Mouse (Mus musculus) T-helper 2 cell (primary cell): ENCODE results near the gene Nostrin.

ENCODE experiments used
- in situ Hi-C: fragments of 300-600 bp; cut with MboI, MseI; formaldehyde crosslinking; loops from one replicate; pipeline ENCODE4 v1.15.1; 2025; ENCODE audit warnings: high pct_unique_total_duplicates

Gene Nostrin

DNA sequence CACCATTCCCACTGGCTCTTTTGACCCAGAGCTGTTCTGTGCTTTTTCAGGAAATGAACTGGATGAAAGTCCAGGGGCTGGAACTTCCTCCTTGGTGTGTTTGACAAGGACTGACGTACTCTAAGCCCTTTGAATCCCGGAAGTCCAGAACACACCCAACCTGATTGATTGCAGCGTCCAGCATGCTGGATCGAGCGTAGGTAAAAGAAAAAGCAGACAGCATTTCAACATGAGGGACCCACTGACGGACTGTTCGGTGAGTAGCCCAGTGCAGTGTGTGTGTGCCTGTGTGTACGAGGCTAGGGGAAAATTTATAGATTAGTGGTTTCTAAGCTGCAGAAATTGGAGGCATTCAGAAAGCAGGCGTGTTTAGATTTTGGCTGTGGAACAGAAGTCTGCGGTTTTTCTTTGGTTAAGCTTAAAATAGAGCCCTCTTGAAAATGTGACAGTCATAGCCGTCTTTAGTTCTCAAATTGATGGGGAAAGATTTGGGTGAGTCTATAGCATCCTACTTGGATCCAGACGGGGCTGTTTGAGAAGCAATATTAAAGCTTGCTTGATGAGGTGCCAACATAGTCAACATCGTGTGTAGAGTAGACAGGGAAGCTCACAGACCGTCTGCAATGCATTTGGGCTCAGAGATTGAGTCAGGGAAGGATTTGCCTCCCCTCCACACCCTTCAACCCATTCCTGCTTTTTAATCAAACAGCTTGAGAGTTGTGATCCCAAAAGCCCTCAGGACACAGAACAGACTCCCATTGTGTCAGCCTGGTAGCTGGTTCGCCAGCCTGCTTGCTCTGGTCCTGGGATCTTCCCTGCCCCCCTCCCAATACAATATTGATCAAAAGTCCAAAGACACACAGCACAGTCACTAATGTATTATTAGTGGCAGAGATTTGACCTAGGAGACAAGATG lies at the start of gene Nostrin:
Gene Nostrin, plus strand, starts transcription at position 140 of the 916 bp plus-strand sequence.
- in situ Hi-C loops: loop anchor here (5.0 kb wide), 1 partner anchor 81 kb away; no protein-coding TSS in a partner anchor

DNA sequence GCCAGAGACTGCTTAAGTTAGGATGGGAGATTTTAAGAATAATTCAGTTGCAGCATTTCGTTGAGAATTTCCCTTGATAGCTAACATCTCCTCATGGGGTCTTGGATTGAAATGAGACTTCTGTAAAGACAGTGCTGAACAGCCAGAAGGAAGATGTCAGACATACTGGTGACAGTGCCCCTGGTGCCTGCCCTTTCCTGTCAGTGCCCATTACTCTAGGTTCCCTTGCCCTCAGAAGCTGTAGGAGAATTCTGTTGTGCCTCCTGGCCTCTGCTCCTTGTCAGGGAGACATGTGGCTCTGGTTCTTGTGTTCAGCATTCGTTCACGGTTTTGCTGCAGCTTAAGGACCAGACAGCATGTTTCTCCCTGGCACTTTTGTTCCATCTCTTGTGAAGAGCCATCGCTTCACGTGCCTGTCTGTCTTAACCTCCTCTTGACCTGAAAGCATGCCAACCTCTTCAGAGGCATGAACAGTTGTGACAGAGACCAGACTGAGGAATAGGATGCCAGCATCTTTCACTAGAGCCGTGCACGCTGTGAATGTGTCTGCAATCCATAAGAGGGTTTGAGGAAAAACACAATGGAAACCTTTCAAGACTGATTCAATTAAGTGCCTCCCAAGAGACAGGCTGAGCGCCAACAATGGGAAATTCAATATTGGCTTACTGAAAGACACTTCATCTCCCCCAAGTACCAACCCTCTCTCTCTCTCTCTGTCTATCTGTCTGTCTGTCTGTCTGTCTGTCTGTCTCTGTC lies 48.9 kb upstream of the Nostrin start:
- in situ Hi-C loops: no loop called here

DNA sequence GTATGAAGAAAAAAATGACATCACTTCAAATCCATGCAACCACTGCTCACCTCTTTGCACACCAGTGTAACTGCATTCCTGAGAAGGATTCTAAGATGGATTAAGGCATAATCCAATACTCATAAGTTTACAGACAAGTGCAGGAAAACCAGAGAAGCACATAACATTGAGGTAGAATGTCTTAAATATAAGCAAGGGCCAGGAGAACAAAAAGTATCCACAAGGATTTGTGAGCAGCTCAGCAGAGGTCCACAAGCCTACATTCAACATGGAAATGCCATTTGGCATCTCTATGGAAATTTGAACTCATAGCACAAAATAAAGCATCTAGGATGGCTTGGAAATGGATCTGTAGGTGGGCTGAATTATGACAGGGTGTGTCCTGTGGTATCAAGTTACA lies 39.8 kb upstream of the Nostrin start:
- in situ Hi-C loops: loop anchor here (5.0 kb wide), 1 partner anchor 309 kb away; no protein-coding TSS in a partner anchor

DNA sequence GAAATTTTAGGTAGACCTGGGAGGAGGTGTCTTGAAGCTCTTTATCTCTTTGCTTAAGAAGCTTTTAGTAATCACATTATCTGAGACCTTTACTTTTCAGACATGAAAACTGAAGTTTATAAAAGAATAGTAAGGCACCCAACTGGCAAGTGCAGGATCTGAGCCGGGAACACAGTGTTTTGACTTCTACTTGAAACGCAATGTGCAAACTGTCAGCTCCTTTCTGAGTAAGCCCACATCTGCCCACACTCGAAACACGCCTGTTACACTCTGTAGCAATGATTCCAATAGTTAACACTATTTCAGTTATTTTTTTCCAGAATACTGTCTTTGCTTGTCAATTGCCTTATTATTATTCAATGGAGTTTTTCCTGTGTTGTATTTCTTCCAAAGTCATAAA lies 38.8 kb upstream of the Nostrin start:
- in situ Hi-C loops: loop anchor here (5.0 kb wide), 1 partner anchor 310 kb away; no protein-coding TSS in a partner anchor

DNA sequence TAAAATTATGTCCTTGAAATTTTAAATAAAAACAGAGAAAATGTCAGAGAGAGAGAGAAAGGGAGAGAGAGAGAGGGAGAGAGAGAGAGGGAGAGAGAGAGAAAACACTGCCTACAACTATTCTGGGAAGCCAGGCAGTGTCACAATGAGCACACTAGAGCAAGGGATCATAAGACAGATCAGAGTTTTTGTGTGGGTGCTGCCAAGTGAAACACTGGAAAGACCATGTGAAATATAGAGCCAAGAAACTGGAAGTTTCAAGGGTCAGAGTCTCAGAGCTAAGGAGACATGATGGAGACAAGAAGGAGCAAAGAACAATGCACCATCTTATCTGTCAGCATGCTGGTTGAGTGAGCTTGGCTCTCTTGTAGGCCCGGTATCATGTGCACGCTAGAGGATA lies 38.1 kb upstream of the Nostrin start:
- in situ Hi-C loops: loop anchor here (5.0 kb wide), 1 partner anchor 310 kb away; no protein-coding TSS in a partner anchor

DNA sequence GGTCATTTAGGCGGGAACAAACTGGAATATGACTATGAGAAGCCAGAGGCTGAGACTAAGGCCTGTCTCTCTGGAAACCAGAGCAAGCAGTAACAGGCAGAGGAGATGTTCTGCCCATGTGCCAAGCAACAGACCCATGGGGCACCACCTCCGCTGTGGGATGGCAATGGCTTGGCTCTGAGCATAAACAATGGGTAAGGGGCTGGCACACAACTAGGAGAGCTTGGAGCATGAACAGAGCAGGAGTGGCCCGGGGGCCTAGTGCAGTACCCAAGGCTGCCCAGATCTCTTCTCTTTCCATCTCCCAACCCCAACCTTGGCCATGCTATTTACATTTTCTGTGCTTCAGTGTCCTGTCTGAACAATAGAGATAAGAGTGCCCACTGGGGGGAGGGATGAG lies 36.9 kb upstream of the Nostrin start:
- in situ Hi-C loops: loop anchor here (5.0 kb wide), 1 partner anchor 311 kb away; no protein-coding TSS in a partner anchor

DNA sequence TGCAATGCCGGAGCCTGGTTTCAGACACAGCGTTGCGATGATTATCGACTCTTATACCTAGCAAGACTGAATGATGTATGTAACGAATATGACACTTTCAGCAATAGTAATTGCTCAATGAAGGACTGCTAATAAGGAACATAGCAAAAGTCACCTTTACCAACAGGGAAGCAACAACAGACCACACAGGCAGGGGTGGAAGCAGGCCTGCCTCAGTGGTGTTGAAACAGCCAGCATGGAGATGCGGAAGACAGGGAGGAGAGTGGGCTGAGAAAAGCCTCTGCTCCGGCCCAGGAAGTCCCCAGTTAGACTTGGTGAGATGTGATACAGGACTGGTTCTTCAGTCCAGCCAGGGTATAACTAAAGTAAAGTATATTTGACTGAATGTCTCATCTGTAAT lies 36.5 kb upstream of the Nostrin start:
- in situ Hi-C loops: loop anchor here (5.0 kb wide), 1 partner anchor 312 kb away; no protein-coding TSS in a partner anchor

DNA sequence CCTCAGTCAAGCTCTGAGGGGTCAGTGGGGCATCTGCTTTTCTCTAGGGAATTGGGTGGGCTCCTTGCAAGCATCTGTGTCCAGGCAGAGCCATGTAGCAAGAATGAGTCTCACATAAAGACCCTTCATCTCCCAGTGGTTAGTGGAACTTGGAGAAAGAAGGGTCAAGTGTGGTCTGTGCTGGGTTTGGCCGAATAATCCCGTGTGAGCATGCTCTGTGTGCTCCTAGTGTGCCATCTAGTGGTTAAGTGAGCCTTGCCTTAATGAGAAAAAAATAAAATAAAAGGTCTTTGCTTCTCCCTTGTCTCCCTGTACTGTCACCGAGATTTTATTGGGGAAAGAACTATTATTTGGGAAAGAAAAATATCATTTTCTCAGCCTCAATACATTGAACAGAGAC lies 34.9 kb upstream of the Nostrin start:
- in situ Hi-C loops: no loop called here

DNA sequence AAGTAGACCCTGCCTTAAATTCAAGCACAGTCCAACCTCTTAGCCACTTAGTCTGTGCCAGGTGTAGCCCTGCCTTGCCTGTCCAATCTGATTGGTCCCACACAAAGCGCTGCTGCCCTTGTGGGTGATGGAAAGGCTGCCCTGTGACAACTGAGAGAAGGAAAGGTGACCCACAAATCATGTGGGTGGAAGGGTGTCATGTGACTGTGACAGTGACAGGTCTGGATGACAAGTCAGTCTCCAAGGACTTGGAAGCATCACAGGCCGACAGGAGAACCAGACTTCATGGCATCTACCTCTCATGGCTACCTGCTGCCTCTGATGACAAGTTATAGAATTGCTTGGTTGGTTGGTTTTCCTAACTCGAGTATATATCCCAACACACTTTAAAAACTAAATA lies 32.1 kb upstream of the Nostrin start:
- in situ Hi-C loops: no loop called here

DNA sequence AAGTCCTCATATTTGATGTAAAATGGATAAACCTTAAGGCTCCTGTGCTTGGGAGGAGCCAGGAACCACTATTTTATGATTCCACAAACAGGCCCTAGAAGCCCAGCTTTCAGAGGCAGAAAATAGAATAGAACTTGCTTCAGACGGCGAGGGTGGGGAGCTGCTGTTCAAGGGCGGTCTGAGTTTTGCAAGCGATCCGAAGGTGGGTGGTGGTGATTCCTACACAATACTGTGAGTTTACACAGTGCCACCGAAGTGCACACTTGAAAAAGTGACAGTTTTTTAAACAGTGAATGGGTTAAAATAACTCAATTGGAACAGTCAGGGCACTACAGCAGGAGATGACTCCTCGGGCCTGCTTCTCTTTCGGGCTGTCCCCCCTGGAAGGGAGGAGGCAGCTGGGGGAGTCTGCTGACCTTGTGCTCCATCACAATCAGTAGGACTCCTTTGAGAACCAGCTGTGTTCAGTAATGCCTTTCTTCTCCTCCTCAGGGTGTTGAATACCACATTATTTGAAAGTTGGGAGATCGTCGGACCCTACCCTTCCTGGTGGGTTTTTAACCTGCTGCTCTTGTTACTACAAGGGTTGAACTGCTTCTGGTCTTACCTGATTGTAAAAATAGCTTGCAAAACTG lies 31.0 kb upstream of the Nostrin start:
- in situ Hi-C loops: no loop called here

DNA sequence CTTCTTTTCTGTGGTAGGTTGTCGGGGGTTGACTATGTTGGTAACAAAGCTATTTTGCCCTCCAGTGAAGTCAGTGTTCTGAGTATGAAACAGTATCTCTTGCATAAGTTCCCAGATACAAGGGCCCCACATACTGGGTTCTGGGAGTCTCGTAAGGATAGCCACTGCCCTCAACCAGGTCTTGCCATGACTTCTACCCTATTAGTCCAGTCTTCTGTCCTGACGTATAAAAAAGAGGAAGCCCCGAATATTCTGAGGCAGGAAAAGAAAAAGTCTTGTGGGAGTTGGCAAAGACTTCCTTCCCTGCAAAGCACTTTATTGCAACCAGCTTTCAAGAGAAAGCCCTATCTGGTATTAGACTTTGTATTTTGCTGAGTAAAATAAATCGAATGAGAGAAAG lies 26.4 kb upstream of the Nostrin start:
- in situ Hi-C loops: no loop called here

DNA sequence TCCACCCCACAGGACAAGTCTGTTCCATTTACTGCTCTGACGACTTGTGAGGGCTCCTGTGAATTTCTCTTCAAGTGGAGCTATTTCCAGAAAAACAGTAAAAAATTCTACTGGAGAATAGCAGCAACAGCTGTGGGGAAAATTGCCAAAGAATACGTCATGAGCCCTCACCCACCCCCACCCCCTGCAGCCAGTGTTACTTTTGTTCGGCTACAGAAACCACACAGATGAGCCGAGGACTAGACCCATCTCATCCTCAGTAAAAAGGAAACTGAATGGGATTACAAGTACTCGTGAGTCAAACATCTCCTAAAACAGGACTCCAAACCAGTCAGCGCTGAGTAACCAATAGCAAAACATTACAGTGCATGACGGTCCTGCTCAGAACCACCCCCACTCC lies 25.9 kb upstream of the Nostrin start:
- in situ Hi-C loops: no loop called here

DNA sequence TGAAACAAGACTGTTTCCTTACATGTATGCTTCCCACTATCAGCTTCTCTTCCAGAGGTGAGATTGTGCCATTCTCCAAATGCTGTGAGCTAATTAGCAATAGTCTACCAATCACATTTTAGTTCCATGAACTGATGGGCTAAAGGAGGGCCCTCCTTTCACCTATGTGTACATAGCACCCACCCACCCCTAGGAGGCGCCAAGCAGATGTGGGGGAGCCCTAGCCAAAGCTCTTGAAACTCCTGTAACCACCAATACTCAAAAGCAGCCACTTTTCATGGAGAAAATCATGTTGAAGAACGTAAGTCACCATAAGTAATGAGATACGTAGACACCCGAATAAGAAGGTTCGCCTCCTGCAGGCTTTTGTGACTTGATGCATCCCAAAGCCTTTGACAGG lies 23.0 kb upstream of the Nostrin start:
- in situ Hi-C loops: no loop called here

DNA sequence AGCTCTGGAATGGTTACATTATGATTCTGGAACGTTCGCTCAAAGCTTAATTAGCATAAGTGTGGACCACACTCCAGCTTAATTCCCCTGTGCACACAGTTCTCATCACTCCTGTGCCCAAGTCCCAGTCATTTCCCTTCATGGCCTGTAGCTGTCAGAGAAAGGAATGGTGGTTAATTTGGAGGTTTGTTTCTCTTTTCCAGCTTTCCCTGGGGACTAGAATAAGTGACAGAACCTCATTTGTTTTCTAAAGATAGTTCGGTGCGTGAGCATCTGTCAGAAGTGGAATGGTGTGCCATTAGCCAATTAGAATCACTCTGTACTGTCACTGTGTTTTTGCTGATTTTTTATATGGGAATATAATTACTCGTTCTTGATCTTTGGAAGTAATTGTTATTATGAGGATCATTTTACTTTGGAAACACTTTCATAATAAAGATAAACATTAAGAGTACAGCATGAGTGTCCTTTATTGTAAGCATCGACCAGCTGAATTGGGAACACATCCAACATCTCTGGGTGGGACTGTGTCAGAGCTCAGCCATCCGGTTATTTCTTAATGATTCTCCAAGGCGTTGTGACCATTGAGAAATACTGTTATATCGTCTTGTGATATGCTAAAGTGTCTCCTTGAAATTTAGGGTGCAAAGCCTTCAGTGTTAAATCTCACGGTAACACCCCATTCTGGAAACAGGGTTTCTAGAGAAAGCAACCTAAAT lies 21.6 kb upstream of the Nostrin start:
- in situ Hi-C loops: no loop called here

DNA sequence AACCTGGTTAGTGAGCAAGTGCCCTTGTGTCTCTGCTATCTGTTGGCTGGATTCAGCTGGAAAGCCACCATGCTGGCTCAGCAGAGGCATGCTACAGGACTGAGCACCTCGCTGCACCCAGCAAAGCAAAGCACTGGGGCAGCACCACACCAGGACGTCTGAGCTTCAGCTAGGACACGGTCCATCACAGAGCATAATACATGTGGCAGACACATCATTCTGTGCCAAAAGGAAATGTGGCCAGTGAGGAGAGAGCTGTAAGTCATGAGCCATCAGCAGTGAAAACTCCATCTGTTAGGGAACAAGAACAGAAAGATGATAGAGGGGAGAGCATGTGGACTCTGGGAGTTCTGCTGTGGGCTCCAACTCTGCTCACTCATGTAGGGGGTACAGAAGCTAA lies 19.7 kb upstream of the Nostrin start:
- in situ Hi-C loops: no loop called here

DNA sequence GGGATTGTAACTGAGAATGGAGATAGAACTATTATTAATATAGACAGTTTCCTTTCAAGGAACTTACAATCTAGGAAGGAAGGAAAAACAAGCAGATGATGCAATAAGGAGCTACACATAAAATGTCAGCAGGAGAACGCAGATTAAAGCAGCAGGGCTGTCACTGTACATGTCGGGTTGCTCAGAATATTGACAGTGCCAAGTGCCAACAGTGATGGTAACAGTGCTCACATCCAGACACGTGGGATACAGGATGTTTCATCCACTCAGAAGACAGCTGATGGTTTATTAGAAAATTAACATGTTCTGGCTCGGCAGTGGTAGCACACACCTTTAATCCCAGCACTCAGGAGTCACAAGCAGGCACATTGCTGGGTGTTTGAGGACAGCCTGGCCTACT lies 18.8 kb upstream of the Nostrin start:
- in situ Hi-C loops: no loop called here

DNA sequence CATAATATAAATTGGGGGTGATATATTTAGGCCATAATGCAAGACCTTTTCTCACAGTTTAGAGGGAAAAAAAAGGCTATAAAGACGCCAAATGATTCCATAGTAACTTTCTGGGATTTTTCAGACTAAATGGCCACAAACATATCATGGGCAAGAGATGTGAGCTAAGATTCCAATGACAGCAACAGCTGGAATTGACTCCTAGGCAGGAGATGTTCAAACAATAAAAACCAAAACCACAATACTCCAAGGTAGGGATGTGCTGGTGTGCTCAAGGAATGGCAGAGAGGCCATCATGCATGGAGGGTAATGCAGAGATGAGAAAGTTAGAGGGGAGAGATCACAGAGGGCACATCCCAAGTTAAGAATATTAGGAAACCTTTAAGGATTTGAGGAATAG lies 16.6 kb upstream of the Nostrin start:
- in situ Hi-C loops: no loop called here

DNA sequence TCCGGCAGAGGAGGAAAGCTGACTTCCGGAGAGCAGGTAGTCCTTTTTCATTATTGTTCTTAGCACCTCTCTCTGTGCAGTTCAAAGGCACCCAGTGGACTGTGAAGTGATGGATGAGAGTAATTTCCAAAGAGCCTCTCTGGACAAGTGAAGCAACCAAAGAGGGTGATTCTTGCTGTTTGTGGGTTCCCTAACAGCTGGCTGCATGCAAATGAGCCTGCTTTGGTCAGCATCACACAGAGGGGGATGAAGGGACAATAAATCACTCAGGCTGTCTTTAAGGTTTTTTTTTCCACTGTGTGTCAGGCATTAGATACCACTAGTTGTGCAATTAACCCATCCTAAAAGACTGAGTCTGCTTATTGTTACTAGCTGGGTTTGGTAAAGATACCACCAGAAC lies 15.9 kb upstream of the Nostrin start:
- in situ Hi-C loops: no loop called here

DNA sequence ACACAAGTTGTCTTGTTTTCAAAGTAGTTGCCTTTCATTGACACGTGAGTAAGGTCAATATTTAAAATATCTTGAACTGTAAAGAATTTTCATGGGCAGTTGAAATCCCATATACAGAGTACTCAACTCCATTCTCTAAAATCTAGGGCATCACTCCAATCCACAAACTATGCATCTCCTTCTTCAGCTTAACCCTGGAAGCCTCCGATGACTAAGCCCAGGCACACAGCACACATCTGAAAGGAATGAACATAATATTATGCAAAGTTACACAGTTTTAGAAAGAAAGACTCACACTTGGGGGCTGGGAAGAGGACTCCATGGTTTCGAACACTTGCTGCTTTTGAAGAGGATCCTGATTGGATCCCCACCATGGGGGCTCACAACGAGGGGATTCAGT lies 13.9 kb upstream of the Nostrin start:
- in situ Hi-C loops: no loop called here

DNA sequence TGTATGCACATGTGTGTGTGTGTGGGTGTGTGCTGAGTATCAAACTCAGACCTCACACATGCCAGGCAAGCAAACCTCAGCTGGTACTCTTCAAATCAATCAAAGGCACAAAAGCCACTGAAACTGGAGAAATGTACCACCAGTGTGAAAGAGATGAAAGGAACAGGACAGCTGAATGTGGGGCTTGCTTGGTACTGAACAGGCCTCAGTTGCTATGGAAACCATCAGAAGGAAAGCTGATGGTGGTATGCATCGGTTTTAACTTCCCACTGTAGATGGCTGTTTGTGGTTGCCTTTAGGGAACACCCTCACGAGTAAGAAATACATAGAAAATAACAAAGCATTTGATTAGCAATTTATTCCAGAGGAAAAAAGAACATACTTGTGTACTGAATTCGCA lies 10.2 kb upstream of the Nostrin start:
- in situ Hi-C loops: no loop called here

DNA sequence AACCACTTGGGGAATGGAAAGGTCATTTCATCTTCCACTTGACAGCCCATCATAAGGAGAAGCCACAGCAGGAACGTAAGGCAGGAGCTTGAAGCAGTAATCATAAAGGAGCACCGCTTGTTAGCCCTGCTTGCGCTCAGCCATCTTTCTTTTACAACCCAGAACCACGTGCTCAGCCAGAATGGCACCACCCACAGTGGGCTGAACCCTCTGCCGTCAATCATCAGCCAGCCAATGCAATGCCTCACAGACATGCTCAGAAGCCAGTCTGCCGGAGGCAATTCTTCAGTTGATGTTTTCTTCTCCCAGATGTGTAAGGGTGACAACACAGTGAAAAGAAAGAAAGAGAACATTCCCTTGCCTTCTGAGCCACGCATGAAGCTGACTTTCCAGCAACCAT lies 7.3 kb upstream of the Nostrin start:
- in situ Hi-C loops: no loop called here
